Mouse (Mus musculus): ENCODE measurements around the gene Slc38a10. TPM values are rescaled to one million over a fixed set of nuclear protein-coding genes. Genes with fewer than 3 reads are reported as not detected.

Slc38a10 gene
- polyA plus RNA-seq, 2 experiments from 2014 or later: 34.8 to 49.2 TPM

DNA sequence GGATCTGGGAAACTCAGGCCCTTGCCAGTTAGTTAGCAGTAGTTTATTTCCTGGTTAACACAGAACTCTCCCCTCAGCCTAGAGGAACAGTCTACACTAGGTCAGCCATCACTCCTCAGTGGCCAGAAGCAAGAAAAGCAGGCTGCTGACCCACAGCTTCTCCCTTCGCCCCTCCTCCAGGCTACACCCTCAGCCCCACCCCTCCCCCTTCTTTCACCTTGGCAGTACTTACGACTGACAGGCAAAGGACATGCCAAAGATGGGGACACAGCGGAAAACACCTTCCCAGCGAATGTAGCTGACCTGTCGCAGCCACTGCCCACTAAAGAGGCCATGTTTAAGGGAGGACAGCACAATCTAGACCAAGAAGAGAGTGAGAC lies 13.5 kb downstream of the Slc38a10 start:
- ATAC-seq: no peak

DNA sequence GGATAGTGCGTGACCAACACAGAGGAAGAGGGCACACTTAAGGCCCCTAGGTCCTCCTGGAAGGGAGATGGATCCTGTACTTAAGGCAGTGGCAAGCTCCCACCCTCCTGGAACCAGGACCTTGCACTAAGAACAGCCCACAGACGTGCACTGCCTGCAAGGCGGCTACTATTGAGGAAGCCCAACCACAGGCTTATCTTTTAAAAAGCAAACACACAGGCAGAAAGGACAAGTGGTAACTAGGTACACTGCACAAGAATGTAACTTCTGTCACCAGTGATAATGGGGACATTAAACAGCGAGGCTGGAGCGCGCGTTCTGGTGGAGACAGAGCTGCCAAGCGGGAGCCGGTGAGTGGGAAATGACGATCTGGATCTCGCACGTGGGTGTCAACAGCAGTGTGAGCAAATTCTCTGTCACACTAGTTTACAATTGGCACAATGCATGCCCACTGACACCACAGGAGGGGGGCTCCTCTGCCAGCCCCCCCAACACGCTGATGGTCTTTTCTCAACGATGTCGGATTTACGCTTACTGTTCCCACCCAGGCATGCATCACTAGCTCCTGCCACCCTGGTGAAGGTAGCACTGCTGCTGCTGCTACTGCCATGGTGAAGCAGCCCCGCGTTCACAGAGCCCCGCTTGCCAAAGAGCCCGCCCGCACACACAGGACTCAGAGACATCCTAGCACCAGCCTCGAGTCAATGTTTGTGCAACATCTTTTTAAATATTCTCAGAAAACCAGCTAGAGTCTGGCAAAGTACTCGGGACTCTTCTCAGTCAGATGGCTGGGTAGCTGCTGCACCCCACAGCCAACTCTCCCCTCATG lies 14.1 kb downstream of the Slc38a10 start:
- ATAC-seq: no peak

DNA sequence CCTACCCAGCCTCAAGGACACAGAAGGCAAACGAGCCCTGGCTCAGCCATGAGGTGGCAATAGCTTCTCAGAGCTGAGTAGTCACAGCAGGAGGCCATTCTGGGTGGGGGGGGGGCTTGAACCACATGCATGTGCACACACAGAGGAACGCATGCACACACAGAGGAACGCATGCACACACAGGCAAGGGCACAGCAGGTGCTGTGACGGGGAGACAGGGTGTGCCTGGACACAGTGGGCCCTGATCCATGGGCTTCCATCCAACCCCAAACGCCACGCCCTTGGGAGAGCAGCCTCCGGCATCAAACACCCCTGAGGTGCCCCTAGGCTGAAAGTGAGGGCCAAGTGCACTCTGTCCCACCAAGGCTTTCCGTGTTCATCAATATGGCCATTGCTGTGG lies 15.0 kb downstream of the Slc38a10 start:
- no peak for ATAC-seq

DNA sequence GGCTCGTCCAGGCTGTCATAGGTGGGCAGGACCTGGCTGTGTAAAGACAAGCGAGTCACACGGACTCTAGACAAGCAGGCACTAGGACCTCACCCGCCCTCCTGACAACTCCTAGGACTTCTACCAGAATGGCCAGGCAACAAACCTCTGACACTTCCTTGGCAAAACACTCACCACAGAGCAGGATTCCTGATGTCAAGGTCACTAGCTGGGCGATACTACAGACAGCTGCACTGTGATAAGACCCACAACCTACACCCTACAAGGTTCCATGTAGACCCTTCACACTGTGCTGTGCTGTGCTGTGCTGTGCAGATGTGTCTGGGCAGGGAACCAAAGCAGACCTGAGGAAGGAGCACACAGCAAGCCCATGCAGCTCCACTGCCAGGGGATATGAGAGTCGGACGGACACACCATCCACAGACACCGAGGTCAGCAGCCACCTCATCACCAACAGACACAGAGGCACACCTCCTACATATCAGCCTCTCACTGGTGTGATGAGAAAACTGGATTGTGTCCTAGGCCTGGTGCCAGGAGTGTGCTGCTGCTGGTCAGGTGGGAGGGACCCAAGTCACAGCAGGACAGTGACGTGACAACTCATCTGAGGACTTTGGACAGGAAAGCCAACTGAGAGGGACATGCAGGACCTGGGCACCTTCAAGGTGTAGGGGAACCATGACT lies 16.2 kb downstream of the Slc38a10 start:
- no peak for ATAC-seq

DNA sequence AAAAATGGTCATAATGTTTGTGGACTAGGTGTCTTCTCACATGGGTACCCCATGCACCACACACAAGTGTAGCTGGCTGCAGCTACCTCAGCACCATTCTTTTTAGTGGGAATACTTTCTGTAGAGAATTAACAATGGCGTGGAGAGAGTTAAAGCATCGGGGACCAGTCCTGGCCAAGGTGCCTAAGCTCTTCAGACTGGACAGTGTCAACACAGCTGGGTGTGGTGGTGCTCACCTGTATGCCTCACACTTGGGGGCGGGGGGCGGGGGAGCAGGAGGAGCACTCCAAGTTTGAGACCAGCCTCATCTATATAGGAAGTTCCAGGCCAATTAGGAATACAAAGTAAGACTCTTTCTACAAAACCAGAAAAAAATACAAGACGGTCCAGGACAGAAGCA lies 17.0 kb downstream of the Slc38a10 start:
- no peak for ATAC-seq

DNA sequence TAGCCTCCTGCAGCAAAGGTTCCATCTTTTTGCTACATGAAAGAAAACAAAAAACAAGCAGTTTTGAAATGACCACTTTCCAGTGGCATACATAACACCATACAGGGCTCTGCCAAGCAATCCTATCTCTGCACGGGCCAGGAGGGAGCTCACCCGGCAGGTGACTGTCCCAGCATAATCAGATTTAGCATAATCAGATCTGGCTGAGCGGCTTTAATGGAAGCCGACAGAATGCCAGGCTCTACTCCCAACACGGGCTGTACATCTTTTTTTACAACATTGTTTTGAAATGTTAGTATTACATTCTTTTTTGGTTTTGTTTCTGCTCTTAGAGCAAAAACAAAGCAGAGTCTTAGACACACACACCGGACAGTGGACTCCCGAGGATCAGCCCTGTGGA lies 21.9 kb downstream of the Slc38a10 start:
- ATAC-seq: no peak

DNA sequence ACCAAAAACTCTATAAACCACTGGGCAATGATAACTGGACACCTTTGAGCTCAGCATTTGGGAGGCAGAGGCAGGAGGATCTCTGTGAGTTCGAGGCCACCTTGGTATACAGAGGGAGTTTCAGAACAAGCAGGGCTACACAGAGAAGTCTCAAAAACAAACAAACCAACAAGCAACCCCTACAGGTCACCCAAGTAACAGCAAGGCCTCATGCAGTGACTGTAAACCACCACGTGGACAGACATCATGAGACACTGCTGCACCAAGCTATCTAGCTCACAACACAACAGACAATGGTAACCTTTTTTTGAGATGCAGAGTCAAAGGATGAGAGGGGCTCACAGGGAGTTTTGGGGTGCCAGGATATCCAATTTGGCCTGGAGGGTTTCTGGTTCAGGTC lies 24.3 kb downstream of the Slc38a10 start:
- ATAC-seq: no peak

DNA sequence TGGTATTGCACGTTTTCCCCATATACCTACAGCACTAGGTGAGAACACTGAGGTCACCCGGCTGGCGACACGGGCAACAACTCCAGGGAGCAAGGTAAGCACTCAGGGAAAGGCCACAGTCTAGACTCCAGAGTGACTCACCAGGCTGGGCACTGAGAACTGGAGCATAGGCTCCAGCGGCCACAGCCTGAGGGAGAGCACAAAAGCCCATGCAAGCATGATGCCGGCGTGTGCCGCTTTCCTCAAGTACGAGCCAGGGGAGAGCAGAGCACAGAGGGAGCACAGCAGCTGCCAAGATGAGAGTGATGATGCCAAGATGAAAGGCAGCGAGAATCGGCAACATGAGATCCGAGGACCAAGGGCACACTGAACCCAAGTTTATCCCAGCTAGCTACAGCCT lies 29.0 kb downstream of the Slc38a10 start:
- no peak for ATAC-seq

DNA sequence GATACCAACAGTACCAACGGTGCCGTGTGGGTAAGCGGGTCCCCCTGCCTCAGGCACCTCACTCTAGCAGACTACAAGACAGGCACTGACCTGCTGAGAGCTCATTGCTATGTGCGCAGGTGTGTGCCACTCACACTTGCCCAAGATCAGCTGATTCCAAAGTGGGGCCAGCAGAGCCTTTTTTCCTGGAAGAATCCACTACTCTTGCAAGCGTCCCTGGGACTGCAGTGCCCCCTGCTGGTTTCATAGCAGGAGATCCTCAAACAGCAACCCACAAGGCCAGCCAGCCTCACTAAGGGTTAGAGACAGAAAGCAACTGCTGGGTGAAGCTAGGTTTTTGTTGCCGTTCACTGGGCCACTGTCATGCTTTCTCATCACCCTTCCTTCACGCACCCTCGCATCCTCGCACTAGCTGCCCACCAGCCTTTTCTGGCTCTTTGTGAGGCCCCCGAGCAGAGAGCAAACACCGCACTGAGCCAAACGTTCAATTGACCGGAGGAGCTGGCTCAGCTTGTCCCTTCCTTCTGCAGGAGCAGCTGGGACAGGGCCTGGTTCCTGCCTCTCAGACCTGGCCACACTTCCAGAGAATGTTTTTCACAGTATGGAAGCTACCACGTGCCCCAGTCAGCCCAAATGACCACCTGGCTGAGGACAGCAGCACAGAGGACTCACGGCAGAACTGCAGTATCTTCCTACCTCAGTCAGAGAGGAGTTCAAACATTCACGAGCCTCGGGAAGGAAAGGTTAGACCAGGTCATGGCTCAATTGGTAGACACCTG lies 30.3 kb downstream of the Slc38a10 start:
- ATAC-seq: no peak

DNA sequence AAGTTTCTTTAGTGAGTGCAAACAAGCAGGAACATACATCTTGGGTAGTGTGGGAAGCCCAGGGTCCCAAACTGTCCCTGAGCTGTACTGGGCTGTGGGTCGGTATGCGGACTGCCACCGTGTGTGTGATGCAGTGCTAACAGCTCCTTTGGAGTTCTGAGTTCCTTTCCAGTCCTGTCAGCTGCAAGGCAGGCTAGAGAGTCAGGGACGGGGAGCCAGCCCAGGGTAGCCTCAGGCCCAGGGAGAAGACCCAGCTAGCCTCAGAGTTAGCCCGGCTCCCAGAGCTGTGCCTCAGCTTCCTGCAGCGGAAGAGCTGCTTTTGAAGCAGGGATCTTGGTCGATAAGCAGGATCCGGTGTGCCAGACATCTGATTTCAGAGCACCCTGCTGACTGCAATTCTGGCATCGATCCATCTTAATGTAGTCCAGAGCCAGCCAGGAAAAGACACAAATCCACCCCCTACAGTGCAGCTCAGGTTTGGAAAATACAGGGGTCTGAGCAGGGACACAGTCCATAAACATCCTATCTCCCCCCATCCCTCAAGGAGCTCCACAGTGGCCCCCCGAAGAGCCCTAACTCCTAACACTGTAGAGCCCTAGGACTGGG lies 31.1 kb downstream of the Slc38a10 start:
- ATAC-seq: no peak

DNA sequence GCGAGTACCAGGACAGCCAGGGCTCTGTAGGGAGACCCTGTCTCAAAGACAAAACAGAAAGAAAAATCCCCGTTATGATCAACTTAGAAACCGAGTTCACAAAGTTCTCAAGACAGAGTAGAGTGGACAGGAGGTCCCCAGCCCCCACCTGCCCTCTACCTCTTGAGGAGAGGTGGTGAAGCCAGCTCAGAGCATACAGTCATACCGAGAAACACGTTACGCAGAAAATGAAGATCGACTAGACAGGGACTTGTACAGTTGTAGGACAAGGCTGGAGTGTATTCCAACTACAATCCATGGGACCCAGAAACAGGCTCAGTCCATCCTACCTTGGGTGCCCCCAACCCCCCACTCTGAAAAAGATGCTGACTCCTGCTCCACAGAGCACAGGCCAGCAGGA lies 32.0 kb downstream of the Slc38a10 start:
- no peak for ATAC-seq

DNA sequence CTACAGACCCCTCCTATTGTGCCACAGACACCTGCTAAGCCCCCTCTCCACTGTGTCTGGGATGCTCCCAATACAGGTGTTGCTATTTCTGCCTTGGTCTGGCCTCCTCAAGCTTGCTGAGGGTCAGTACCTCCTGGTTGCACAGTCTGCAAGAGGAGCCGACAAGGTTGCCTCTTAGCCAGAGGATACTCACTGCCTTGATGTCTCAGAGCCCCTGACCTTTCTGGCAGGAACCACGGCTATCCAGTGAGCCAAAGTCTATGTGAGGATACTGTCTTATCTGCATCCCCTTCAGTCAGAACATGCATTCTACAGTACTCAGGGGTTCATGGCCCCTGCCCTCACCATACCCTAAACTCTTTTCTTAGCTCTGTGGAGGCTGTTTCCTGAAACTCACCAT lies 33.5 kb downstream of the Slc38a10 start:
- ATAC-seq: no peak

DNA sequence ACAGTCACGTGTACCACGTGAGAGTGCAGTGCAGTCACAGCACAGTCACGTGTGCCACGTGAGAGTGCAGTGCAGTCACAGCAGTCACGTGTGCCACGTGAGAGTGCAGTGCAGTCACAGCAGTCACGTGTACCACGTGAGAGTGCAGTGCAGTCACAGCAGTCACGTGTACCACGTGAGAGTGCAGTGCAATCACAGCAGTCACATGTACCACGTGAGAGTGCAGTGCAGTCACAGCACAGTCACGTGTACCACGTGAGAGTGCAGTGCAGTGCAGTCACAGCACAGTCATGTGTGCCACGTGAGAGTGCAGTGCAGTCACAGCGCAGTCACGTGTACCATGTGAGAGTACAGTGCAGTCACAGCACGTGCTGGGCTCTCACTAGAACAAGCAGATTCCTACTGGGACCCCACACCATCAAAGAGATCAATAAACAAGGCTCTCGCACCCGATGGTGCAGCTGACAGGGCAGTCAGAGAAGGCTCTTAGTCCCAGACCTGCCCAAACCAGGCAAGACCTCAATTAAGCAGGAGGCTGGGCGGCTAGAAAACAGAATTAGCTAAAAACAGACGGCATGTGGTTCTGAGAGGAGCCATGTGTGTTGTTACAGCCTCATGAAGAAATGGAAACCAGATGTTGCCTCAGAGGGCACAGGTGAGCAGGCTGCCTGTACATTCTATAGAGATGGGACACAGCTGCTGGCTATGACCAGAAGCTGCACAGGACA lies 36.5 kb downstream of the Slc38a10 start:
- no peak for ATAC-seq

DNA sequence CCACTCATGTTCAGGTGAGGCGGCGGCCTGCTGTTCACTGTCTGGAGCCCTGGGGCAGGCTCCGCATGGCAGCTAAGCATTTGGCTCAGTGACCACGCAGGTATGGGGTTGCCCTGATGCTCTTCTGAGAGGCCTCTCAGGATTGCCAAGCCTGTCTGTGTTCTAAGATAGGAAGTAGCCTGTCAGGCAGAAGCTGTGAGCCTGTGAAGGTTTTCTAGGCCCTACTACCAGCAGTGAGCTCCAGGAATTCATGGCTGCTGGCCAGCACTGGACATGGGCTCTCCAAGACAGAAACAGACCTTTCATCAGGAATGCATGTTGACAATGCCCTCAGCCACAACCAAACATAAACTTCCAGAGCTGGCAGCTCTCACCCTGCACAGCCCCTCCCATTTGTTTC lies 39.0 kb downstream of the Slc38a10 start:
- no peak for ATAC-seq

DNA sequence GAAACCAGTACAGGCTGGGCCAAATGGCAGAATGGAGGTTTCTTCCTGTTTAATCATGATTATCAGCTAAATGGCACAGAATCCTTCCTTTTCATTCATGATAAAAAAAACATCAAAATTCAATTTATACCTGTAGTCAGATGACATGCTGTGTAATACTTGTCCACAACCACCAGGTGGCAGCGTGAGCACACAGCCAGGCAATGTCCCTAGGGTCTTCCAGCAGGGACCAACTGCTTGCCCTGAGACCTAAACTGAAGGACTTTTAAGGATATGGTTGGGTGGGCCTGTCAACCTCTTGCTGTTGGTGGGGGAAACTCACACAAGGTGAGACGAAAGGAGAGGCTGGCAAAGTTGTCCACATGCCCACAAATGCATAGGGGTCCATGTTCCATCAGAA lies 40.1 kb downstream of the Slc38a10 start:
- no peak for ATAC-seq

DNA sequence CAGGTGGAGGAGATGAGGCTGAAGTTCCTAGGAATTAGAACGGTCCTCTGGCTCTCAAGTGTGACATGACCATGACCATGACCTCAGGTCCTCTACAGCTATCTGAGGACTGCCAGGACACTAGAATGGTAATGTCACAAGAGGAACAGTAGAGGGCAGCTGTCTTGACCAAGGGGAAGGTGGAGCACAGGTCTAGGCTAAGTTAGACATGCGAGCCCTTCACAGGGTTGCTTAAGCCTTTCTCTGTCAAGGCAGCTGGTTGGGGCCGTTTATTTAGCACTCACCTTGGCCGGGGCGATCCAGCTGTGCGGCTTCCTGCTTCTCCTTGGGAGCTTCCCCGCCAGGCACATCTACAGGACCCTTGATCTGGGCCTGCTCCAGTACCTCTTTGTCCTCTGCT lies 40.6 kb downstream of the Slc38a10 start:
- no peak for ATAC-seq

DNA sequence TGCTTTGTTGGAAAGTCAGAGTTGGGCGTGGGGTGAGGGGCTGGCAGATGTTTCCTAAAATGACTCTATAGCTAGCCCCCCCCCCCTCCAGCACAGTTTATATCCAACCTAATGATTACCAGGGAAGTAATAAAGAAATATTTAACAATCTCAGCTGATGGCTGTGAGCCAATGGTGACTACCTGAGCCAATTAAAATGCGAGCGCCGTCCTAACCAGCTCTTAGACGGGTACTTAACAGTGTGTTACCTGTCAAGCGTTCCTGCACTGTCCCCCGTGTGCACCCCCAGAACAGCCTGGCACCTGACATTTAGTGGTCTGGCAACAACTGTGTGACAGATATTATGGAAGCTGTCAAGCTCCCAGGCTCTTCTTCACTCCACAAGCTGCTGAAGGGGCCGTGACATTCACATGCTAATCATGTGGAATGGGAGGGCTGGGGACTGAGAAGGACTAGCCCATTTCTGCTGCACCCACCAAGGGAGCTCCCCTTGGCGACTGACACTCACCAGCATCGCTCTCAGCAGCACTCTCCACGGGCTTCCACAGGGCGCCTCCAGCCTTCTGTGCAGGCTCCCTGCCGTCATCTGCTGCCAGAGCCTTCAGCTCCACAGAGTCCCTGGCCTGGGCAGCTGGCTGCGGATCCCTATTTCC lies 41.5 kb downstream of the Slc38a10 start:
- ATAC-seq: no peak

DNA sequence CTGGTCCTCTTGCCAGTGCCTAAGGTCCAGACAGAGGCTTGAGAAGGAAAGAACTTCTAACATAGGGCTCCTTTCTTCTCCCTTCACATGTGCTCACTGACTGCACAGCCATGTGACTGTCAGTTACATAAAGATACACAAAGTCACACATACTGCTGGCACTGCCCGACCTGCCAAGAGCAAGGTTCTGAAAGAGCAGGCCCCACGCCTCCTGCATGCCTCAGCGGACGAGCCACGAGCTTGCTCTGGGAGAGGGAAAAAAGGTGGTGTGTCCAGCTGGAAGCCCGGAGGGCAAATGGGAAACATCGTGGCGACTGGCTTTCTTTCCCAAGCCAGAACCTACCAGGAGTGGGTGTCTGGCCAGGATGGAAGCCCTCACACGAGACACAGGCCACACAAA lies 43.4 kb downstream of the Slc38a10 start:
- no peak for ATAC-seq

DNA sequence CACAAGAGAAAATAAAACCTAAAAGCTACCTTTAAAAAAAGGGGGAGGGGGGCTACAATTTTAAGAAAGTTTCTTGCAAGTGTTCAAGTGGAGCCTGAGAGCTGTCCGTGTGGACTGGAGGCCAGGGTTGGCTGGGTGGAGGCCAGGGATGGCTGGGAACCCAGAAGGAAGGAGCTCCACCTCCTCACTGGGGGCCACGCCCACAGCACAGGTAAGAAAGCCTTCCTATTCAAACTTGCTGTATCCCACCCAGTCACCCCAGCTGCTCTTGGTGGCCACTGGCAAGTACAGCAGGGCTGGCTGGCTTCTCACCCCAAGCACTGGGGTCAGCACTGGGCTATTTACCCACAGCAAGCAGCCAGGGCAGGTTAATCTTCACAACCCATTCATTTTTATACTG lies 44.1 kb downstream of the Slc38a10 start:
- ATAC-seq: no peak

DNA sequence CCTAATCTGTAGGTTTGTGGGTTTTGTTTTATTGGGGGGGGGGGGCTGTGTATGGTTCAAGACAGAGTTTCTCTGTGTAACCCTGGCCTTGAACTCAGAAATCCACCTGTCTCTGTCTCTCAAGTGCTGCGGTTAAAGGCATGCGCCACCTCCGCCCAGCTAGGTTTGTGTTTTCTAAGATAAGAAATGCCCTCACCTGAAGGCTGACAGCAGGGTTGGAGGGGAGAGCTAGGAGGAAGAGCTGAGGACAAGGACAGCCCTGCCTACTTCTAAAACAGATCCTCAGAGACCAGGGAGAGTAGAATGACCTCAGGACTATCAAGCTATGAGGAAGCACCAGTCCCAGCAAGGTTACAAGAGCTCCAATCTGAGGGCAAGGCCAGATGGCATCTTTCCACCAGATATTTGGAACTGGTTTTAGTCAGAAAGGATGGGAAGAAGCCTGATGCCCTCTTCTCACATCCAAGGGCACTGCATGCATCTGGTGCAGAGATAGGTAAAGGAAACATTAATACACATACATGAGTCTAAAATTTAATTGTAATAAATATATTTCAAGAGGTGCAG lies 47.6 kb downstream of the Slc38a10 start:
- no peak for ATAC-seq

DNA sequence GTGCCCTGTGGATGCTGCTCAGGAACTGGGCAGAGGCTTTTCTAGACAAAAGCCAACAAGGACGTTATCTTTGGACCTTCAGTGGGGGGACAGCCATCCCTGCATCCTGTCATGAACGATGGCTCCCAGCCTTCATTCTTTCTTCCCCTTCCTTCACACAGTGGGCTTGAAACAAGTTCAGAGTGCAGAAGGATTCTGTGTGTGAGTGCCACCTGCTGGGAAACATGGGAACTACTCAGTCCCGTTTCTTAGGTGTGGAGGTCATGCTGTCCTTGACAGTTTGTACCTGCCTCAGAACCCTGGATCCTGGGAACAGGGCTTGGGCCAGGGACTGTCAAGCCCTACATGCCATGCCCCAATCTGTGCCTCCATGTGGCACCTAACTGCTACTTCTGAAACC lies 50.1 kb downstream of the Slc38a10 start:
- no peak for ATAC-seq
